Mouse (Mus musculus): Measurements from ENCODE around the gene Pqlc2. TPM values are rescaled to one million over a fixed set of nuclear protein-coding genes. Genes with fewer than 3 reads are reported as not detected.

Gene Pqlc2
- polyA plus RNA-seq (2012; rRNA removed): 12.0 and 15.8 TPM in 2 replicates

GRCm38 (mm10) chr4:139310171-139310898 is at the start of gene Pqlc2, which contains the start of gene Akr7a5:
TSS of gene Pqlc2 (minus strand) at chr4:139310708.
TSS of gene Akr7a5 (plus strand) at chr4:139310744.

GRCm38 (mm10) chr4:139351931-139352711 is 41.6 kb upstream of the Pqlc2 start, which contains the start of the genes Mrto4, Emc1 and Ubr4:
TSS of gene Mrto4 (minus strand) at chr4:139352576.
TSS of gene Emc1 (plus strand) at chr4:139352587.
TSS of gene Ubr4 (plus strand) at chr4:139352609.

Other genes with a start within 250 kb of the Pqlc2 start
- gene Htr6, start 235.1 kb downstream of the Pqlc2 start, polyA plus RNA-seq (2012; rRNA removed): 0.11 and 0.61 TPM in 2 replicates
- gene Nbl1, start 217.7 kb downstream of the Pqlc2 start, polyA plus RNA-seq (2012; rRNA removed): 15.3 and 33.4 TPM in 2 replicates
- 176 and 245 TPM in 2 replicates for gene Minos1, start 179.6 kb downstream of the Pqlc2 start, polyA plus RNA-seq (2012; rRNA removed)
- gene Capzb, start 117.8 kb downstream of the Pqlc2 start, polyA plus RNA-seq (2012; rRNA removed): 212 and 214 TPM in 2 replicates
- 18.8 and 27.2 TPM in 2 replicates for gene Akr7a5, start within 50 bp of the Pqlc2 start, polyA plus RNA-seq (2012; rRNA removed)
- gene Mrto4, start 41.9 kb upstream of the Pqlc2 start, polyA plus RNA-seq (2012; rRNA removed): 93.8 and 136 TPM in 2 replicates
- gene Emc1, start 41.9 kb upstream of the Pqlc2 start, polyA plus RNA-seq (2012; rRNA removed): 34.1 and 44.6 TPM in 2 replicates
- gene Ubr4, start 41.9 kb upstream of the Pqlc2 start, polyA plus RNA-seq (2012; rRNA removed): 85.8 and 137 TPM in 2 replicates
- 7.5 and 8.6 TPM in 2 replicates for gene Iffo2, start 219.8 kb upstream of the Pqlc2 start, polyA plus RNA-seq (2012; rRNA removed)